8 mouse cellular contexts compared by ENCODE assay signal in genomic region chr9:56864832-56865231, GRCm38 (mm10). TPM values are rescaled to one million over a fixed set of nuclear protein-coding genes. Genes with fewer than 3 reads are reported as not detected.
DNase-seq lines count a peak whose midpoint lies in the region; ATAC-seq and TF ChIP-seq lines count a peak whose summit lies in the region.

Gene Cspg4, plus strand, starts transcription at chr9:56865033.

- WGBS in forebrain, embryonic 11.5 days, result 4% methylated on average over 24 of the region's 24 CpGs
- WGBS in heart, postnatal 0 days, result under 1% methylated on average over 24 of the region's 24 CpGs
- 7% methylated on average over 24 of the region's 24 CpGs for WGBS in lung, adult 2 months

- H3K4me3 ChIP-seq in forebrain, embryonic 11.5 days (ENCODE audit: low read depth, low read length), result peak within 1 kb of the TSS; percentile 15; the same call in 1 of the 2 replicates
- H3K4me3 ChIP-seq in heart, postnatal 0 days (ENCODE audit: low read depth, low read length), result peak within 1 kb of the TSS; percentile 56
- H3K4me3 ChIP-seq in lung, adult 2 months (replicated peaks; ENCODE audit: extremely low read depth, low read depth, low read length), result peak within 1 kb of the TSS; percentile 36

- H3K9ac ChIP-seq in forebrain, embryonic 11.5 days (ENCODE audit: low read length), result peak within 1 kb of the TSS; percentile 42
- H3K9ac ChIP-seq in heart, postnatal 0 days (replicated peaks; ENCODE audit: low read depth, low read length), result peak within 1 kb of the TSS; percentile 69

- no peak for TF ChIP-seq EP300 in heart, postnatal 0 days (IDR thresholded peaks at IDR 0.05; ENCODE audit: low read depth)

- H3K27ac ChIP-seq in forebrain, embryonic 11.5 days (ENCODE audit: low read depth, low read length), result no peak within 1 kb of the TSS
- peak within 1 kb of the TSS; percentile 92 for H3K27ac ChIP-seq in heart, postnatal 0 days (ENCODE audit: low read depth)

- H3K4me2 ChIP-seq in forebrain, embryonic 11.5 days (ENCODE audit: low read depth, low read length, severe bottlenecking), result peak within 1 kb of the TSS; percentile 57
- H3K4me2 ChIP-seq in heart, postnatal 0 days (ENCODE audit: low read depth, low read length), result peak within 1 kb of the TSS; percentile 77

- peak; percentile 76; the same call in 1 of the 2 replicates for TF ChIP-seq POLR2A in lung, adult 2 months (IDR thresholded peaks at IDR 0.05; ENCODE audit: borderline replicate concordance, extremely low read depth, low read depth, low read length)

- H3K4me1 ChIP-seq in forebrain, embryonic 11.5 days (replicated peaks; ENCODE audit: control insufficient read depth, insufficient read depth, low read length), result 0 out of 2 replicates have a peak, but pooled peaks cover 4% of the 10 kb centered on the region
- H3K4me1 ChIP-seq in heart, postnatal 0 days (ENCODE audit: control insufficient read depth, insufficient read depth), result peaks cover 45% of the 10 kb centered on the region
- 0 out of 2 replicates have a peak, but pooled peaks cover 6% of the 10 kb centered on the region for H3K4me1 ChIP-seq in lung, adult 2 months (ENCODE audit: control insufficient read depth, insufficient read depth, low read length)

- peak; percentile 49 to 76 for DNase-seq in adrenal gland, postnatal 36 days
- DNase-seq in forebrain, embryonic 11.5 days (ENCODE audit: low spot score), result peak; percentile 70
- peak; percentile 77 for DNase-seq in heart, postnatal 0 days (ENCODE audit: low spot score)
- peak; percentile 91 for DNase-seq in kidney, postnatal 14 days
- no peak for DNase-seq in lung, adult 2 months
- peak; percentile 56 for DNase-seq in retina, embryonic 14.5 days (ENCODE audit: low spot score)
- no peak for DNase-seq in cerebellum, adult 8-10 months

- H3K9me3 ChIP-seq in forebrain, embryonic 11.5 days (ENCODE audit: control insufficient read depth, low read length), result no peaks in the 10 kb centered on the region
- no peaks in the 10 kb centered on the region for H3K9me3 ChIP-seq in heart, postnatal 0 days (replicated peaks; ENCODE audit: control insufficient read depth, low read length)

- H3K27me3 ChIP-seq in forebrain, embryonic 11.5 days (ENCODE audit: control insufficient read depth, insufficient read depth, low read length), result peaks cover 2% of the 10 kb centered on the region; the same call in 1 of the 2 replicates
- no peaks in the 10 kb centered on the region for H3K27me3 ChIP-seq in heart, postnatal 0 days (ENCODE audit: control insufficient read depth, insufficient read depth, low read length)

- no peaks in the 10 kb centered on the region for H3K36me3 ChIP-seq in forebrain, embryonic 11.5 days (ENCODE audit: control insufficient read depth, insufficient read depth, low read length)
- no peaks in the 10 kb centered on the region for H3K36me3 ChIP-seq in heart, postnatal 0 days (replicated peaks; ENCODE audit: control insufficient read depth, insufficient read depth, low read length)

- ATAC-seq in forebrain, embryonic 11.5 days (replicated peaks; ENCODE audit: low FRiP score), result no peak
- peak; percentile 66 for ATAC-seq in heart, postnatal 0 days (ENCODE audit: insufficient read depth, low read depth)
- no peak for ATAC-seq in activated CD4-positive, CD25-positive, alpha-beta regulatory T cell, adult 4 months

- no peak for TF ChIP-seq CTCF in heart, postnatal 0 days (IDR thresholded peaks at IDR 0.05; ENCODE audit: low read depth)
- no peak for TF ChIP-seq CTCF in lung, adult 2 months (IDR thresholded peaks at IDR 0.05; ENCODE audit: insufficient read depth, low read length)

RNA-seq across cellular contexts. Expression of gene Cspg4, which starts in this region (rescaled TPM):
- total RNA-seq in adrenal gland, postnatal 36 days (2021), result 10 to 100 TPM in 1 of 2 experiments, 1 to 10 TPM in 1; 9.7 to 12.0 TPM
- polyA plus RNA-seq in forebrain, embryonic 11.5 days (2014; fragmentation: Nextera tagmentation; extraction: Ambion mirVana), result 1.4 and 2.0 TPM in 2 replicates
- total RNA-seq in heart, postnatal 0 days (2014; rRNA removed; ENCODE audit: low replicate concordance), result 62.4 and 93.5 TPM in 2 replicates
- 14.4 and 17.4 TPM in 2 replicates for polyA plus RNA-seq in heart, postnatal 0 days (2015; fragmentation: Nextera tagmentation; extraction: Ambion mirVana)
- polyA plus RNA-seq in lung, adult 2 months (2012; rRNA removed), result 19.5 and 21.2 TPM in 2 replicates
- polyA plus RNA-seq in activated CD4-positive, CD25-positive, alpha-beta regulatory T cell, adult 4 months (2017; shearing (Covaris generic)), result under 1 TPM in 1 of 2 experiments, not detected in 1; 0.33 TPM

Comparison
In these comparisons a context has a peak if more than half of its experiments do, and no peak if none do; other contexts are left out.
1. DNase-seq: peak in adrenal gland, postnatal 36 days (2 of 2), forebrain, embryonic 11.5 days (single experiment), heart, postnatal 0 days (single experiment), kidney, postnatal 14 days (single experiment) and retina, embryonic 14.5 days (single experiment); none in lung, adult 2 months (single experiment) and cerebellum, adult 8-10 months (single experiment).
2. Peak in every context shown above with its lines, with median percentiles within 50 percentile points of each other: H3K4me3 ChIP-seq.